Mouse (Mus musculus): ENCODE measurements around the gene Zcchc8.

DNA sequence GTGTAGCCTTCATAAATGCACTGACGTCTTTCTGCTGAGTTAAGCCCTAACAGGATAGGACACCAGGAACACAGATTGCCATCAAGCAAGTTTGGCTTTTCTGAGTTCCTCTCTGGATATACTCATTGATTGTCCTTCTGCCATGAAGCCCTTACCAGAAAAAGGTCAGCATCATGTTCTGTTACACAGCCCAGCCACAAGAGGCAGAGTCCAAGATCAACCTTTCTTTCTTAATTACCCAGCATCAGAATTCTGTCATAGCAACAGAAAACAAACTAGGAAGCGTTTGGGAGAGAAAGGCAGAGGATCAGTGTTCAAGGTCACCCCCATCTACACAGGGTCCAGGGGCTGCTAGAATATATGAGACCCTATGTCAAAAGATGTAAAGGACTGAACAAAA lies 70.1 kb downstream of the Zcchc8 start:
- TF ChIP-seq CTCF (IDR thresholded peaks at IDR 0.05; ENCODE audit: extremely low read depth, insufficient read length, insufficient replicate concordance, low read depth, low read length) (no peak), POLR2A (IDR thresholded peaks at IDR 0.05; ENCODE audit: low read depth, low read length) (no peak)
